23 mouse cellular contexts compared by ENCODE assay signal in the genomic region with DNA sequence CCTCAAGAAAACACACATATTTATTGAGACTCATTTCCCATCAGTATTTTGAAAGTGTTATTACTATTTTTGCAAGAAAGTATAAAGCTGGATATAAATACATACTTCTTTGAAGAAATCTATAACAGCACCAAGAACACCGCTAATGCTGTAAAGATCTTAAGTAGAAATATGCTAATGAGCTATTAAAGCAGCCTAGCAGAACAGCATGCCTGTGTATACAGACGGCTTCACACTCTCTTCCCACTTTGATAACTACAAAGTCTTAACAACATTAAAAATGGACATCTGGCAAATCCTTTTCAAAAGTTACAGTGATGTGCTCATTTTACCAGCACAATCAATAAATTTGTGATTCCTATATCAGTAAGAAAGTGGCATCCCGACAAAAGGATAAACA.
A peak's percentile ranks its signal among the peaks of the same experiment; 100 is the strongest.
DNase-seq lines count a peak whose midpoint lies in the region; ATAC-seq and TF ChIP-seq lines count a peak whose summit lies in the region.
"Had no signal": no experiment of that assay in that cellular context is flagged by ENCODE, and none has a peak within 500 bp of the region (broad histone marks: within the 10 kb centered on the region; RNA-seq: fewer than 3 reads in every experiment).

No protein-coding gene starts in this region.

- no peak overlapping the region for H3K27ac ChIP-seq in forebrain, embryonic 13.5 days
- no peak overlapping the region for H3K27ac ChIP-seq in forebrain, embryonic 15.5 days (replicated peaks)
- H3K27ac ChIP-seq in forebrain, embryonic 14.5 days (ENCODE audit: low read depth, low read length) = no peak overlapping the region
- no peak overlapping the region for H3K27ac ChIP-seq in forebrain, embryonic 11.5 days (ENCODE audit: low read depth, low read length)
- H3K27ac ChIP-seq in forebrain, embryonic 16.5 days (ENCODE audit: low read length) = no peak overlapping the region
- no peak overlapping the region for H3K27ac ChIP-seq in forebrain, embryonic 10.5 days

- H3K4me3 ChIP-seq in forebrain, embryonic 13.5 days = no peak overlapping the region
- H3K4me3 ChIP-seq in forebrain, embryonic 15.5 days = no peak overlapping the region
- no peak overlapping the region for H3K4me3 ChIP-seq in forebrain, embryonic 14.5 days (ENCODE audit: low read depth, low read length)
- no peak overlapping the region for H3K4me3 ChIP-seq in forebrain, embryonic 11.5 days (ENCODE audit: low read depth, low read length)
- H3K4me3 ChIP-seq in forebrain, embryonic 16.5 days (replicated peaks; ENCODE audit: low read length) = no peak overlapping the region
- H3K4me3 ChIP-seq in forebrain, embryonic 10.5 days = no peak overlapping the region

- H3K9ac ChIP-seq in forebrain, embryonic 13.5 days = no peak overlapping the region
- no peak overlapping the region for H3K9ac ChIP-seq in forebrain, embryonic 15.5 days (replicated peaks)
- H3K9ac ChIP-seq in forebrain, embryonic 14.5 days (ENCODE audit: low read length) = no peak overlapping the region
- no peak overlapping the region for H3K9ac ChIP-seq in forebrain, embryonic 11.5 days (ENCODE audit: low read length)
- no peak overlapping the region for H3K9ac ChIP-seq in forebrain, embryonic 16.5 days (replicated peaks; ENCODE audit: low read depth, low read length)

- 0 out of 2 replicates have a peak, but pooled peaks have one; percentile 63 for ATAC-seq in forebrain, embryonic 13.5 days
- no peak for ATAC-seq in forebrain, embryonic 15.5 days (replicated peaks)
- no peak for ATAC-seq in forebrain, embryonic 14.5 days
- ATAC-seq in forebrain, embryonic 11.5 days (replicated peaks; ENCODE audit: low FRiP score) = no peak
- peak; percentile 54; the same call in 1 of the 2 replicates for ATAC-seq in forebrain, embryonic 16.5 days
- ATAC-seq: activated CD4-positive, CD25-positive, alpha-beta regulatory T cell, adult 4 months; CD4-positive, CD25-positive, alpha-beta regulatory T cell, adult 4 months; Patski had no signal

- no peak for TF ChIP-seq POLR2A in brain, embryonic 14.5 days (IDR thresholded peaks at IDR 0.05; ENCODE audit: borderline replicate concordance, extremely low read depth, insufficient read depth, insufficient read length, poor library complexity, severe bottlenecking)

- DNase-seq in forebrain, embryonic 14.5 days (ENCODE audit: low spot score) = peak; percentile 31
- no peak for DNase-seq in forebrain, embryonic 11.5 days (ENCODE audit: low spot score)
- no peak for DNase-seq in forebrain, embryonic 10.5 days (ENCODE audit: extremely low spot score, low spot score)
- DNase-seq in brain, embryonic 14.5 days (ENCODE audit: low read depth) = peak; percentile 37
- no peak for DNase-seq in urinary bladder, adult 18-20 months (ENCODE audit: low spot score in 2 of 2)
- DNase-seq: adrenal gland, adult 2 months; adrenal gland, adult 8-10 months; adrenal gland, postnatal 10 days; adrenal gland, postnatal 14 days; adrenal gland, postnatal 25 days; adrenal gland, postnatal 36 days; B cell, adult 2 months; cerebellum, adult 11 months; cerebellum, adult 11-12 months; cerebellum, adult 18-20 months had no signal

- no peak overlapping the region for H3K4me2 ChIP-seq in forebrain, embryonic 13.5 days
- no peak overlapping the region for H3K4me2 ChIP-seq in forebrain, embryonic 15.5 days (replicated peaks)
- no peak overlapping the region for H3K4me2 ChIP-seq in forebrain, embryonic 14.5 days (ENCODE audit: low read length)
- no peak overlapping the region for H3K4me2 ChIP-seq in forebrain, embryonic 11.5 days (ENCODE audit: low read depth, low read length, severe bottlenecking)
- H3K4me2 ChIP-seq in forebrain, embryonic 16.5 days (ENCODE audit: low read length) = no peak overlapping the region

- 53% methylated on average over 3 of the region's 3 CpGs for WGBS in forebrain, embryonic 13.5 days
- WGBS in forebrain, embryonic 15.5 days = 45% methylated on average over 3 of the region's 3 CpGs
- WGBS in forebrain, embryonic 14.5 days = 42% methylated on average over 3 of the region's 3 CpGs
- WGBS in forebrain, embryonic 11.5 days = 68% methylated on average over 3 of the region's 3 CpGs
- 39% methylated on average over 3 of the region's 3 CpGs for WGBS in forebrain, embryonic 16.5 days
- 83% methylated on average over 3 of the region's 3 CpGs for WGBS in forebrain, embryonic 10.5 days

- no peak for TF ChIP-seq CTCF in brain, embryonic 14.5 days (IDR thresholded peaks at IDR 0.05; ENCODE audit: borderline replicate concordance, extremely low read depth, insufficient read depth, insufficient read length)

- no peaks in the 10 kb centered on the region for H3K4me1 ChIP-seq in forebrain, embryonic 13.5 days
- H3K4me1 ChIP-seq in forebrain, embryonic 15.5 days = no peaks in the 10 kb centered on the region
- no peaks in the 10 kb centered on the region for H3K4me1 ChIP-seq in forebrain, embryonic 14.5 days (ENCODE audit: control insufficient read depth, insufficient read depth, low read length)
- H3K4me1 ChIP-seq in forebrain, embryonic 11.5 days (replicated peaks; ENCODE audit: control insufficient read depth, insufficient read depth, low read length) = no peaks in the 10 kb centered on the region
- H3K4me1 ChIP-seq in forebrain, embryonic 16.5 days (replicated peaks; ENCODE audit: control insufficient read depth, insufficient read depth, low read length) = no peaks in the 10 kb centered on the region
- H3K4me1 ChIP-seq in forebrain, embryonic 10.5 days = peaks cover 4% of the 10 kb centered on the region; the same call in 1 of the 2 replicates

- H3K27me3 ChIP-seq in forebrain, embryonic 13.5 days = no peaks in the 10 kb centered on the region
- no peaks in the 10 kb centered on the region for H3K27me3 ChIP-seq in forebrain, embryonic 15.5 days
- H3K27me3 ChIP-seq in forebrain, embryonic 14.5 days (replicated peaks; ENCODE audit: control insufficient read depth, insufficient read depth, low read length) = no peaks in the 10 kb centered on the region
- 0 out of 2 replicates have a peak, but pooled peaks cover 2% of the 10 kb centered on the region for H3K27me3 ChIP-seq in forebrain, embryonic 11.5 days (ENCODE audit: control insufficient read depth, insufficient read depth, low read length)
- no peaks in the 10 kb centered on the region for H3K27me3 ChIP-seq in forebrain, embryonic 16.5 days (replicated peaks; ENCODE audit: control insufficient read depth, insufficient read depth, low read length)
- peaks cover 12% of the 10 kb centered on the region for H3K27me3 ChIP-seq in forebrain, embryonic 10.5 days (ENCODE audit: poor library complexity, severe bottlenecking)
- H3K27me3 ChIP-seq: CH12.LX had no signal

- H3K9me3 ChIP-seq in forebrain, embryonic 13.5 days (replicated peaks) = no peaks in the 10 kb centered on the region
- no peaks in the 10 kb centered on the region for H3K9me3 ChIP-seq in forebrain, embryonic 15.5 days
- H3K9me3 ChIP-seq in forebrain, embryonic 14.5 days (replicated peaks; ENCODE audit: control insufficient read depth, low read length) = no peaks in the 10 kb centered on the region
- H3K9me3 ChIP-seq in forebrain, embryonic 11.5 days (ENCODE audit: control insufficient read depth, low read length) = no peaks in the 10 kb centered on the region
- H3K9me3 ChIP-seq in forebrain, embryonic 16.5 days (ENCODE audit: control insufficient read depth, low read length) = no peaks in the 10 kb centered on the region
- no peaks in the 10 kb centered on the region for H3K9me3 ChIP-seq in forebrain, embryonic 10.5 days

- no peaks in the 10 kb centered on the region for H3K36me3 ChIP-seq in forebrain, embryonic 13.5 days (ENCODE audit: poor library complexity, severe bottlenecking)
- H3K36me3 ChIP-seq in forebrain, embryonic 15.5 days = no peaks in the 10 kb centered on the region
- H3K36me3 ChIP-seq in forebrain, embryonic 14.5 days (ENCODE audit: control insufficient read depth, insufficient read depth, low read length) = no peaks in the 10 kb centered on the region
- H3K36me3 ChIP-seq in forebrain, embryonic 11.5 days (ENCODE audit: control insufficient read depth, insufficient read depth, low read length) = no peaks in the 10 kb centered on the region
- H3K36me3 ChIP-seq in forebrain, embryonic 16.5 days (ENCODE audit: control insufficient read depth, insufficient read depth) = no peaks in the 10 kb centered on the region
- no peaks in the 10 kb centered on the region for H3K36me3 ChIP-seq in forebrain, embryonic 10.5 days (replicated peaks)
- H3K36me3 ChIP-seq: G1E had no signal

Comparison
In these comparisons a context has a peak if more than half of its experiments do, and no peak if none do; other contexts are left out.
1. ATAC-seq: peak in forebrain, embryonic 13.5 days (single experiment) and forebrain, embryonic 16.5 days (single experiment); none in forebrain, embryonic 15.5 days (single experiment), forebrain, embryonic 14.5 days (single experiment) and forebrain, embryonic 11.5 days (single experiment).
2. DNase-seq: peak in forebrain, embryonic 14.5 days (single experiment) and brain, embryonic 14.5 days (single experiment); none in forebrain, embryonic 11.5 days (single experiment), forebrain, embryonic 10.5 days (single experiment) and urinary bladder, adult 18-20 months (0 of 2).